Mouse (Mus musculus) urinary bladder, postnatal 10 days (tissue): ENCODE data around the gene Catsperd.

Source experiments
- DNase-seq: peaks from one replicate; pipeline ENCODE4 v3.0.0; 2022; ENCODE audit warnings: low spot score

The Catsperd gene

GRCm38 (mm10) chr17:56666384-56666783 lies 38.4 kb downstream of the Catsperd start:
- no peak for DNase-seq

DNA sequence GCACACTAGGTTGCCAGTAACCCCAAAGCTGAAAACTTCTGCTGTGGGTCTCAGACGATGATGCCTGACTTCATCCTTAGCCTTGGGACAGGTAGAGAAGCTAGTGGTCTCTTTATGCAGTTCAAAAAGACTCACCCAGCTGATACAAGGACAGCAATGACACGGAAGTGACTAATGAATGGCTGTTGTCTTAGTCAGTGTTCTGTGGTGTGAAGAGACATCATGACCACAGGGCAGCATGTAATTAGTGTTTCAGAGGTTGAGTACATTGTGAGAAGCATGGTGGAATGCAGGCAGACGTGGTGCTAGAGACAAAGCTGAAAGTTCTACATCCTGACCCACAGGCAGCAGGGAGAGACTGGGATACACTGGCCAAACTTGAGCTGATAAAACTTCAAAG lies 39.6 kb downstream of the Catsperd start:
- DNase-seq, result no peak

- DNase-seq, result peak; percentile 37
Observed at GRCm38 (mm10) chr17:56668384-56669144, 40.6 kb downstream of the Catsperd start.

GRCm38 (mm10) chr17:56669766-56670165 lies 41.8 kb downstream of the Catsperd start:
- DNase-seq, result no peak

DNA sequence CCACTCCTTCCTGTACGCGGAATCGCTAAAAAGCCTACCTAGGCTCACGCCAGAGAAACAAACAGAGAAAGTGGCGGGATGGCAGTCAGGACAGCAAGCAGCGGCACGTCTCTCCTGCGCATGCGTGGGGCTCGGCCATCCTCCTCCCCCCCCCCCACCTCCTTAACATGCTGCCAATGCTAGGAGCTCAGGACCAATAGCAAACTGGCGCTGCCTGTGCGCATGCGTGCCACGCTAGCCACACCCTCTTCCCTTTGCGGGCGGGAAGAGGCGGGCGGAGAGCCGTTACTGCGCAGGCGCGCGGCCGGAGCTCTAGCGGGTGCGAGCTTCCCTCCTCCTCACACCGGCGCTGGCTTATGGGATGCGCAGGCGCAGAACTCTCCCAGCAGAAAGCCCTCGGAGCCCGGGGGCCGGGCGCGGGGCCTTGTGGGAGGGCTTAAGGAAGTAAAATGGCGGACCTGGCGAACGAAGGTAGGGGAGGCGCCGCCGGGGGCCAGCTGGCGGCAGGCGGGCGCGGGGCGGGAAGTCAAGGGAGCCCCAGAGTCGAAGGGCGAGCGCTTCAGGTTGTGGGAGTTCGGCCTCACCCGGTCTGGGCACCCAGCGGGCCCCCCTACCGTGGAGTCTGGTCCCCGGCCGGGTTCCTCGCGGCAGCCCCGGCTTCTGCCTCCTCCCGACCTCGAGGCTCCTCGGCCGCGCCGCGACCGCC lies 45.2 kb downstream of the Catsperd start, which contains the start of gene Ranbp3:
Ranbp3 (plus strand) TSS at position 354 of the 706 bp plus-strand sequence.
- peak; percentile 96 for DNase-seq

DNA sequence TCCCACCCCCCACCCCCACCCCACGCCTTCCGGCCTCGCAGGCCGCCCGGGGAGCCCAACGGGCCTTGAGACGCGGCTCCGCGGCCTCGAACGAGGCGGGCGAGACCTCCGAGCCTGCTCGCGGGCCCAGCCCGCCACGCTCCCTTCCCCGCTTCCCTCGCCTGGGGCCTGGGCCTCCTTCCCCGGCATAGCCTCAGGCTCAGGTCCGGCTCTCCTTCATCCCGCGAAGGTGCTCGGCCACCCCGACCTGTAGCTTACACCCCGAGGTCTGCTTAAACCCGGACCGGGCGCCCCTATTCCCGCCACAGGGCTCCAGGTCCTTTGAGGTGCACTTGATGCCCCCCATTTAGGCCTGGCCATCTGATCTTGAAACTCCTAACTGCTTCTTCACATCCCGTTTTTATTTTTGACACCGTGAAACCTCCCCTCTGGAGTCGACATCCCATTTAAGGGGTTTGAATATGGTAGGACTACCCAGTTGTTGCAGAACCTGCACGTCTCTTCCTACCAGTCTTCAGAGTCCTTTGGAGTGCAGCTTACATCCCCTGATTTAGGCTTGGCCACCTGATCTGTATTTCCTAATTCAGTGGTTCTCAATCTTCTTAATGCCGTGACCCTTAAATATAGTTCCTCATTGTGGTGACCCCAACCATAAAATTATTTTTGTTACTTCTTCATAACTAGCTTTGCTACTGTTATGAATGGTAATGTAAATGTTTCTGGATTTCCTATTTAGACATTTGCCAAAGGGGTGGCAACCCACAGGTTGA lies 45.9 kb downstream of the Catsperd start:
- DNase-seq, result no peak

DNA sequence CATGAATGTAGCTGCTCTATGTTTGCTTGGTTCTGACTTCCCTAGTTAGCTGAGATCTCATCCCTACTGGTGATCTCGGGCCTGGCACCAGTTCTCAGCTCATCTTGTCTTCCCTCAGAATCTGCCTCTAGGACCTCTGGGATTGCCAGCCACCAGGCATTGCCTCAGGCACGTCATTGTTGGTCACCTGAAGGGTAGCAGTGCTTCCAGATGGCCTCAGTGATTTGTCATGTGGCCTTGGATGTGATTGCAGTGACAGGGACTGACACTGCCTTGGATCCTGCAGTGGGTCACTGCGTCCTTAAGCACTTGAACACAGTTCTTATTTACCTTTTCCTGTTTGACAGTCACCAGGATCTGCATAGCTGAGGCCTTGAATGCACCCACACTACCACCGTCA lies 53.8 kb downstream of the Catsperd start:
- DNase-seq, result no peak

DNA sequence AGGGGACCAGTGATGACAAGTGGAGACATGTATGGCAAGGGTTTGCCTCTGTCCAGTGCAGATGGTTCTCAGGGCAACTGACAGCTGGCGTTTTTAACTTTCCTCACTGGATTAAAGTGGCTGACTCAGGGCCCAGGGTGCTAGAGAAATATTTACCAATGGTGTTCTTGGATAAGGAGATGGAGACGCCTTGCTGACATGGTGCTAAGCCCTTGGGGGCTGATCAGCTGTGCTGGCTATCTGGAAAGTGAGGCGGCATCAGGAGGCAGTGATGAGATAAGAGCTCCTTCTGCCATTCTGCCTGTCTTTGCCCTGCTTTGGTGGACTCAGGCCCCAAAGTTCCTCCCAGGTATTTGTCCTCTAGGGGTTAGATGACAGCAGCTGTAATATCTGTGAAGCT lies 54.9 kb downstream of the Catsperd start:
- DNase-seq, result no peak

DNA sequence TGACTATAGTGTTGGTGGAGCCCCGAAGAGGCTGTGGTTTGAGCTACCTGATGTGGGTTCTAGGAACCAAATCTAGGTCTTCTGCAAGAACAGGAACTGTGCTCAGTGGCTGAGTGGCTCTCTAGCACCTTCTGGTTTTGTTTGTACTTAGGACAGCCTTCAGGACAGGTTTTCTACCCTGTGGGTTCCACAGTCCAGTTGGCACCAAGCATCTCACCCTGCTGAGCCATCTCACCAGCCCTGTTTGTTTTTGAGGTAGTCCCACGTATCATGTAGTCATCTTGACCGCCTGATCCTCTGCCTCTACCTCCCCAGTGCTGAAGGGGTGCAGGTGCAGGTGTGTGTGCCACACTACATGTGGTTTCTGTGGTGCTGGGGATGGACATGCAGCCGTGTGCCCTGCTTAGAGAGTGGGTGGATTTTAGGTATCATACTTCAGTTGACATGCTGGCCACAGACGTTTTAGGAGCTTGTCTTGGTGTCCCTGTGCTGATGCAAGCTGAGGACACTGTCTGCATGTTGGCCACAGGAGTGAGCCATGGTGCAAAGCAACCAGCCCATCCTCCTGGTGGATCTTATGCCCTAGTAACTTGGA lies 55.7 kb downstream of the Catsperd start:
- DNase-seq, result no peak

DNA sequence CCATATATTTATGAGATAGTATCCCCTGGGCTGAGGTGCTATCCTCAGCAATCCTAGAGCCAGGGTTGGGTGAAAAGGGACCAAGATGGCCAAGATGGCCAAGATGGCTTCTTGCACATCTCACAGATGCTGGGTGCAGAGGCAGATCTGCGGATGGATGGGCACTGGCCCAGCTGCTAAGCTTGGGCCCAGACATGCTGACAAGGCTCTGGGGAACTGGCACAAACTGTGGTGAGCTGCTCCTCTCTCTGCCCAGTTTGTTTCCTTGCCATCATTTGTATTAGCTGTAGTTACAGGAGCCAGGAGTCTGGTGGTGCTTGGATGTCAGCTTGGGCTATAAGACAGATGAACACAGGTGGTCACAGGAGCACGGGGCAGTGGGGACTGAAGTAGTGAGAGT lies 56.7 kb downstream of the Catsperd start:
- DNase-seq, result no peak

- DNase-seq, result no peak
Observed at GRCm38 (mm10) chr17:56686801-56687200, 58.9 kb downstream of the Catsperd start.

DNA sequence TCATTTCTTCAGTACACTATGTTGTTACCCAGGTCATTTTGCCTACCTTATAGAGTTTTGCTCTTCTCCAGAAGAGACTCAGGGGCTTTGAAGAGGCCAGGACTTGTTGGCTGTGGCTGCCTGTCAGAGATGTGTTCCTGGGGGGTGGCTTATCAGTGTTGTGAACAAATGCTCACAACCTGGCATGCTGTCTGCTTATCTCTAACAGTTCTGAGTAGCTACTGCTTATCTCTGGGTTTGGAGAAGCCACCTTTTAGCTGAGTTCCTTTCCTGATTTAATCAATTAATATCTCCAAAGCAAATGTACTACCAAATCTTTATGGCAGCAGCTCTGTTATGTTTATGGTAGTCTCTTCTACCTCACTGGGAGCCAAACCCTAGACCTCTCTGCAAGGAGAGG lies 60.1 kb downstream of the Catsperd start:
- DNase-seq, result no peak

DNA sequence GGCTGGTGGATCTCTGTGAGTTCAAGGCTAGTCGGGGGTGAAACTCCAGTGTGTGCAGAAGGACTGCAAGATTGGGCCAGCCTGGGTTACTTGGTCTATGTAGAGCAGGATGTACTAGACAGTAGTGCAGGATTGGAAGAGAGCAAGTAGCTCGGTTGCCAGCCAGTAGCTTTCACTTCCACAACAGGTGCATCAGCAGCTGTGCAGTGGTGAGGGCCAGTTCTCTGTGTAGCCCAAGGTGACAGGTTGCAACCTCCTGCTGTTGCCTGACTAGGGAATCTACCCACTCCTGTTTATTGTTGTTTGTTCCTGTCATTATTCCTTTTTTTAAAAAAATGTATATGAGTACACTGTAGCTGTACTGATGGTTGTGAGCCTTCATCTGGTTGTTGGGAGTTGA lies 60.7 kb downstream of the Catsperd start:
- DNase-seq, result no peak

GRCm38 (mm10) chr17:56693395-56693794 lies 65.5 kb downstream of the Catsperd start:
- DNase-seq, result no peak

GRCm38 (mm10) chr17:56693851-56694310 lies 65.9 kb downstream of the Catsperd start:
- no peak for DNase-seq

- no peak for DNase-seq
Observed at GRCm38 (mm10) chr17:56700451-56700850, 72.5 kb downstream of the Catsperd start.

GRCm38 (mm10) chr17:56703038-56703437 lies 75.1 kb downstream of the Catsperd start:
- no peak for DNase-seq

GRCm38 (mm10) chr17:56706515-56706914 lies 78.6 kb downstream of the Catsperd start:
- no peak for DNase-seq

DNA sequence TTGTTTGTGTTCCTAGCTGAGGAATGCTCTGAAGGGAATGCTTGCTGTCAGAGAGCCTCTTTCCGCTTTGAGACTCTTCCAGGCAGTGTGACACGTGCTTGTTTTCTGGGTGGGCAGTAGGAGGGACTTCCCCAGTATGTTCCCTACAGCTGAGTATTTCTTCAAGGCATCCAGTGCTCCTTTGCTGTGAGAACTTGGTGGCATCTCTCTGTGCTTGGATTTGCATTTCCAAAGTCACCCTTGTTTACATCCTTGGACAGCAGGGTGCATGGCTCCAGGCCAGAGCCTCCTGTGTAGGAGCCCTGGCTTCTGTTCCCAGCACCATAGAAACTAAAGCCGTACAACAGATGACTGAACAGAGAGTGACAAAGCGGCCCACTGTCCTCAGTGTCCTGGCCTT lies 80.7 kb downstream of the Catsperd start:
- no peak for DNase-seq

DNA sequence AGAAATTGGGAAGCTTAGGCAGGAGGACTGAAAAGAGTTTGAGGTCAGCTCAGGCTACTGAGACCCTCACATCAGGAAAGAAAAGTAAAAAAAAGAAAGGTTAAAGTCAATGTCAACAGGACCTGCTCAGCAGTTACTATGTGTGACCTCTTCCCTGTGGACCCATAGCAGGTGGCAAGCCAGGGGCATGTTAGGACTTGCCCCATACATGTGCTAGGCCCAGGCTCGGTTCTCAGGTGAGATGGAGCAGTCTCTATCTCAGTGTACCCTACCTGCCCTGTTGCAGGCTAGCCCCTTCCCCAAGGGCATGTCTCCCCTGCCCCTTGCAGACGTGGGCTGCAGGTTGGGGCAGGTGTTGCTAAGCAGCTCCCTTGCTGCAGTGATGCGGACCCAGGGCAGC lies 81.8 kb downstream of the Catsperd start:
- no peak for DNase-seq
